Mouse (Mus musculus): ENCODE results near the gene Nfkbiz. TPM values are rescaled to one million over a fixed set of nuclear protein-coding genes. Genes with fewer than 3 reads are reported as not detected.

Gene Nfkbiz
- polyA plus RNA-seq, 1 experiment from 2014 or later, result 8.0 TPM

GRCm38 (mm10) chr16:55788671-55789070 is 50.0 kb downstream of the Nfkbiz start:
- Histone ChIP-seq H3K4me3 (no peak overlapping the region), H3K27me3 (no peaks in the 10 kb centered on the region), H3K27ac (no peak overlapping the region), H3K4me1 (no peaks in the 10 kb centered on the region), H3K4me2 (no peak overlapping the region), H3K9me3 (no peaks in the 10 kb centered on the region), H3K9ac (no peak overlapping the region), H3K36me3 (no peaks in the 10 kb centered on the region)
- 76% methylated on average over 5 of the region's 5 CpGs for WGBS
- no peak for ATAC-seq (ENCODE audit: borderline replicate concordance, extremely low read depth, low FRiP score, low TSS enrichment)

GRCm38 (mm10) chr16:55787385-55788072 is 51.2 kb downstream of the Nfkbiz start:
- H3K4me2 ChIP-seq, result no peak overlapping the region
- no peak overlapping the region for H3K27ac ChIP-seq
- no peaks in the 10 kb centered on the region for H3K9me3 ChIP-seq
- 86% methylated on average over 13 of the region's 13 CpGs for WGBS
- H3K36me3 ChIP-seq, result no peaks in the 10 kb centered on the region
- ATAC-seq (ENCODE audit: borderline replicate concordance, extremely low read depth, low FRiP score, low TSS enrichment), result no peak
- H3K4me1 ChIP-seq, result no peaks in the 10 kb centered on the region
- no peak overlapping the region for H3K4me3 ChIP-seq
- no peak overlapping the region for H3K9ac ChIP-seq
- H3K27me3 ChIP-seq, result no peaks in the 10 kb centered on the region

GRCm38 (mm10) chr16:55784379-55784778 is 54.3 kb downstream of the Nfkbiz start:
- Histone ChIP-seq H3K9me3 (no peaks in the 10 kb centered on the region), H3K27me3 (no peaks in the 10 kb centered on the region), H3K4me1 (0 out of 2 replicates have a peak, but pooled peaks cover 4% of the 10 kb centered on the region), H3K4me3 (no peak overlapping the region), H3K27ac (no peak overlapping the region), H3K36me3 (no peaks in the 10 kb centered on the region), H3K4me2 (no peak overlapping the region), H3K9ac (no peak overlapping the region)
- ATAC-seq (ENCODE audit: borderline replicate concordance, extremely low read depth, low FRiP score, low TSS enrichment), result no peak
- WGBS, result 71% methylated on average over 7 of the region's 7 CpGs

- WGBS, result 77% methylated on average over 3 of the region's 3 CpGs
- ATAC-seq (ENCODE audit: borderline replicate concordance, extremely low read depth, low FRiP score, low TSS enrichment), result no peak
- Histone ChIP-seq H3K9me3 (no peaks in the 10 kb centered on the region), H3K4me2 (no peak overlapping the region), H3K4me1 (0 out of 2 replicates have a peak, but pooled peaks cover 4% of the 10 kb centered on the region), H3K27me3 (no peaks in the 10 kb centered on the region), H3K36me3 (no peaks in the 10 kb centered on the region), H3K27ac (no peak overlapping the region), H3K9ac (no peak overlapping the region), H3K4me3 (no peak overlapping the region)
Observed at GRCm38 (mm10) chr16:55783923-55784322, 54.8 kb downstream of the Nfkbiz start.

- 0 out of 2 replicates have a peak, but pooled peaks cover 4% of the 10 kb centered on the region for H3K4me1 ChIP-seq
- WGBS, result 69% methylated on average over 2 of the region's 2 CpGs
- H3K9me3 ChIP-seq, result no peaks in the 10 kb centered on the region
- no peak overlapping the region for H3K4me3 ChIP-seq
- no peak overlapping the region for H3K4me2 ChIP-seq
- H3K36me3 ChIP-seq, result no peaks in the 10 kb centered on the region
- ATAC-seq (ENCODE audit: borderline replicate concordance, extremely low read depth, low FRiP score, low TSS enrichment), result no peak; the same call in none of the 2 replicates
- H3K27ac ChIP-seq, result no peak overlapping the region
- no peak overlapping the region for H3K9ac ChIP-seq
- H3K27me3 ChIP-seq, result no peaks in the 10 kb centered on the region
Observed at GRCm38 (mm10) chr16:55782911-55783310, 55.8 kb downstream of the Nfkbiz start.

GRCm38 (mm10) chr16:55781809-55782208 is 56.9 kb downstream of the Nfkbiz start:
- no peaks in the 10 kb centered on the region for H3K9me3 ChIP-seq
- H3K27me3 ChIP-seq, result no peaks in the 10 kb centered on the region
- no peak overlapping the region for H3K9ac ChIP-seq
- H3K27ac ChIP-seq, result no peak overlapping the region
- WGBS, result 43% methylated on average over 5 of the region's 5 CpGs
- no peak overlapping the region for H3K4me3 ChIP-seq
- H3K36me3 ChIP-seq, result no peaks in the 10 kb centered on the region
- H3K4me1 ChIP-seq, result 0 out of 2 replicates have a peak, but pooled peaks cover 4% of the 10 kb centered on the region
- ATAC-seq (ENCODE audit: borderline replicate concordance, extremely low read depth, low FRiP score, low TSS enrichment), result peak; percentile 76; the same call in 1 of the 2 replicates
- H3K4me2 ChIP-seq, result no peak overlapping the region

GRCm38 (mm10) chr16:55780958-55781558 is 57.6 kb downstream of the Nfkbiz start:
- Histone ChIP-seq H3K27ac (no peak overlapping the region), H3K4me3 (no peak overlapping the region), H3K9me3 (no peaks in the 10 kb centered on the region), H3K4me2 (no peak overlapping the region), H3K36me3 (no peaks in the 10 kb centered on the region), H3K9ac (no peak overlapping the region), H3K4me1 (0 out of 2 replicates have a peak, but pooled peaks cover 4% of the 10 kb centered on the region), H3K27me3 (no peaks in the 10 kb centered on the region)
- no peak for ATAC-seq (ENCODE audit: borderline replicate concordance, extremely low read depth, low FRiP score, low TSS enrichment)
- 49% methylated on average over 5 of the region's 5 CpGs for WGBS

GRCm38 (mm10) chr16:55776329-55776728 is 62.4 kb downstream of the Nfkbiz start:
- no peak overlapping the region for H3K27ac ChIP-seq
- H3K36me3 ChIP-seq, result no peaks in the 10 kb centered on the region
- H3K9me3 ChIP-seq, result no peaks in the 10 kb centered on the region
- 72% methylated on average over 11 of the region's 11 CpGs for WGBS
- no peak for ATAC-seq (ENCODE audit: borderline replicate concordance, extremely low read depth, low FRiP score, low TSS enrichment)
- no peaks in the 10 kb centered on the region for H3K4me1 ChIP-seq
- H3K9ac ChIP-seq, result no peak overlapping the region
- H3K4me3 ChIP-seq, result no peak overlapping the region
- H3K27me3 ChIP-seq, result no peaks in the 10 kb centered on the region
- H3K4me2 ChIP-seq, result no peak overlapping the region

GRCm38 (mm10) chr16:55770247-55770646 is 68.5 kb downstream of the Nfkbiz start:
- Histone ChIP-seq H3K27me3 (no peaks in the 10 kb centered on the region), H3K4me1 (no peaks in the 10 kb centered on the region), H3K9me3 (no peaks in the 10 kb centered on the region), H3K9ac (no peak overlapping the region), H3K36me3 (no peaks in the 10 kb centered on the region), H3K4me2 (no peak overlapping the region), H3K4me3 (no peak overlapping the region), H3K27ac (no peak overlapping the region)
- 58% methylated on average over 3 of the region's 3 CpGs for WGBS
- no peak for ATAC-seq (ENCODE audit: borderline replicate concordance, extremely low read depth, low FRiP score, low TSS enrichment)

Other genes with a start within 250 kb of the Nfkbiz start
- 1.2 and 1.3 TPM in 2 replicates for gene Nxpe3, start 56.4 kb upstream of the Nfkbiz start, polyA plus RNA-seq (2015; fragmentation: Nextera tagmentation; extraction: Ambion mirVana)
- 9.7 and 10.7 TPM in 2 replicates for gene Cep97, start 96.0 kb upstream of the Nfkbiz start, polyA plus RNA-seq (2015; fragmentation: Nextera tagmentation; extraction: Ambion mirVana)
- gene Rpl24, start 127.4 kb upstream of the Nfkbiz start, polyA plus RNA-seq (2015; fragmentation: Nextera tagmentation; extraction: Ambion mirVana), result 687 and 756 TPM in 2 replicates
- 17.9 and 18.2 TPM in 2 replicates for gene Zbtb11, start 135.0 kb upstream of the Nfkbiz start, polyA plus RNA-seq (2015; fragmentation: Nextera tagmentation; extraction: Ambion mirVana)
- gene Pcnp, start 190.8 kb upstream of the Nfkbiz start, polyA plus RNA-seq (2015; fragmentation: Nextera tagmentation; extraction: Ambion mirVana), result 233 and 240 TPM in 2 replicates
- 25.4 TPM in 2 replicates for gene Trmt10c, start 198.9 kb upstream of the Nfkbiz start, polyA plus RNA-seq (2015; fragmentation: Nextera tagmentation; extraction: Ambion mirVana)
- 26.2 and 27.0 TPM in 2 replicates for gene Senp7, start 209.4 kb upstream of the Nfkbiz start, polyA plus RNA-seq (2015; fragmentation: Nextera tagmentation; extraction: Ambion mirVana)